Mouse (Mus musculus): Measurements from ENCODE around the gene Calu. TPM values are rescaled to one million over a fixed set of nuclear protein-coding genes. Genes with fewer than 3 reads are reported as not detected.
A peak's percentile ranks its signal among the peaks of the same experiment; 100 is the strongest.
"Not testable (repeated sequence)": the region's sequence is repeated elsewhere in the genome, so short reads cannot be mapped to it uniquely, and the experiment has no call there.

Gene Calu
- polyA plus RNA-seq, 1 experiment from 2014 or later: 323 TPM

DNA sequence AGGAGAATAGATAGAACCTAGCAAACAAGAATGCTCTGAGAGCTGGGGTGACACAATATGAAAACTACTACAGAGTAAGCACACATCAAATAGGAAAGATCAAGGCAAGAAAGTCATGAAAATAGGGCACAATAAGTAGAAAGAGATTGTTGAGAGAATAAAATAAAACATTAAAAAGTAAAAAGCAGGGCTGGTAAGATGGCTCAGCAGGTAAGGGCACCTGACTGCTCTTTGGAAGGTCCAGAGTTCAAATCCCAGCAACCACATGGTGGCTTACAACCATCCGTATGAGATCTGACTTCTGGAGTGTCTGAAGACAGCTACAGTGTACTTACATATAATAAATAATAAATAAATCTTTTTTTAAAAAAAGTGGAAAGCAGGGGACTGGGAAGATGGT is 42.6 kb downstream of the Calu start:
- H3K27ac ChIP-seq (replicated peaks; ENCODE audit: low read depth, low read length); ATAC-seq (replicated peaks; ENCODE audit: insufficient number of reproducible peaks, low FRiP score, low TSS enrichment, low read depth); H3K9me3 ChIP-seq (replicated peaks; ENCODE audit: control insufficient read depth, low read length); H3K4me2 ChIP-seq (ENCODE audit: low read depth, low read length); H3K9ac ChIP-seq (replicated peaks; ENCODE audit: low read length); H3K36me3 ChIP-seq (replicated peaks; ENCODE audit: control insufficient read depth, insufficient read depth, low read depth, low read length); H3K4me1 ChIP-seq (ENCODE audit: control insufficient read depth, insufficient read depth, low read length); H3K4me3 ChIP-seq (ENCODE audit: low read depth, low read length); DNase-seq (ENCODE audit: low spot score); H3K27me3 ChIP-seq (ENCODE audit: control insufficient read depth, insufficient read depth, low read length): not testable (repeated sequence)
- WGBS: 82% methylated on average over 1 of the region's 1 CpGs

- not testable (repeated sequence) for H3K9me3 ChIP-seq (replicated peaks; ENCODE audit: control insufficient read depth, low read length); H3K36me3 ChIP-seq (replicated peaks; ENCODE audit: control insufficient read depth, insufficient read depth, low read depth, low read length); DNase-seq (ENCODE audit: low spot score); H3K4me3 ChIP-seq (ENCODE audit: low read depth, low read length); H3K4me2 ChIP-seq (ENCODE audit: low read depth, low read length); H3K4me1 ChIP-seq (ENCODE audit: control insufficient read depth, insufficient read depth, low read length); H3K9ac ChIP-seq (replicated peaks; ENCODE audit: low read length); H3K27ac ChIP-seq (replicated peaks; ENCODE audit: low read depth, low read length); ATAC-seq (replicated peaks; ENCODE audit: insufficient number of reproducible peaks, low FRiP score, low TSS enrichment, low read depth)
- H3K27me3 ChIP-seq (ENCODE audit: control insufficient read depth, insufficient read depth, low read length): 0 out of 2 replicates have a peak, but pooled peaks cover 12% of the 10 kb centered on the region
- 76% methylated on average over 8 of the region's 8 CpGs for WGBS
Observed at GRCm38 (mm10) chr6:29391241-29391640, 43.4 kb downstream of the Calu start.

DNA sequence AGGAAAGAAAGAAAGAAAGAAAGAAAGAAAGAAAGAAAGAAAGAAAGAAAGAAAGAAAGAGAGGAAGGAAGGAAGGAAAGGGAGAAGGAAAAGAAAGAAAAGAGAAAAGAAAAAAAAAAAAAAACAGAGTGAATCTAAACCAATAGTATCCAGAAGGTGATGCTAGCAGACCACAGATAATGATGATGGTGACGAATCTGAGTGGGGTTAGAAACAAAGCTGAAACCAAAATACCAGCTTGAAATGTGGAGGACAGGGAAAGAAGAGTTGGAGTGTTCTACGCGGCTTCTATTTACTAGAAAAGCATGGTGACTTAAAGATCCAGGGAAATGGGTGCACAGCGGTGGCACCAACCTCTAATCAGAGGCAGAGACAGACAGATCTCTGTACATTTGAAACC is 43.9 kb downstream of the Calu start:
- H3K4me1 ChIP-seq (ENCODE audit: control insufficient read depth, insufficient read depth, low read length): no peaks in the 10 kb centered on the region; the same call in 1 of the 2 replicates
- no peak overlapping the region for H3K4me3 ChIP-seq (ENCODE audit: low read depth, low read length)
- no peak overlapping the region for H3K27ac ChIP-seq (replicated peaks; ENCODE audit: low read depth, low read length)
- WGBS: 66% methylated on average over 4 of the region's 4 CpGs
- DNase-seq (ENCODE audit: low spot score): no peak
- no peaks in the 10 kb centered on the region for H3K36me3 ChIP-seq (replicated peaks; ENCODE audit: control insufficient read depth, insufficient read depth, low read depth, low read length)
- no peak for ATAC-seq (replicated peaks; ENCODE audit: insufficient number of reproducible peaks, low FRiP score, low TSS enrichment, low read depth)
- no peak overlapping the region for H3K4me2 ChIP-seq (ENCODE audit: low read depth, low read length)
- H3K9ac ChIP-seq (replicated peaks; ENCODE audit: low read length): no peak overlapping the region
- no peaks in the 10 kb centered on the region for H3K9me3 ChIP-seq (replicated peaks; ENCODE audit: control insufficient read depth, low read length)
- H3K27me3 ChIP-seq (ENCODE audit: control insufficient read depth, insufficient read depth, low read length): 0 out of 2 replicates have a peak, but pooled peaks cover 12% of the 10 kb centered on the region

DNA sequence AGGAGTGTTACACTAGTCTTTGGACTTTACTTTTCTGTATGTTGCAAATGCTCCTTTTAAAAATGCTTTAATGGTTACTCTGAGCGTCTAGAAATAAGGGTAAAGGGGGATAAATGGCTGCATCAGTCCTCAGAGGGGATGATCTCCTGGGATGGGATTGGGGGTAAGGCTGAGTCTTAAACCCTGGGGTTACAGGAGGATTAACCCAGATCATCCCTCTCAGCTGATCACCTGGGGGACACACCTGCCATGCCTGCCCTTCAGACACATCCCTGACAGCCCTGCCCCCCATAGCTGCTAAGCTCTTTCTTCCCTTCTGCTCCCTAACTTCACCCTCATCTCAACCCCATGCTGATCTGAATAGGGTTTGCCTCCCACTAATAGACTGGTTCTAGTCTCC is 46.4 kb downstream of the Calu start:
- Histone ChIP-seq H3K9ac (replicated peaks; ENCODE audit: low read length) (no peak overlapping the region), H3K4me3 (ENCODE audit: low read depth, low read length) (no peak overlapping the region), H3K36me3 (replicated peaks; ENCODE audit: control insufficient read depth, insufficient read depth, low read depth, low read length) (no peaks in the 10 kb centered on the region), H3K4me1 (ENCODE audit: control insufficient read depth, insufficient read depth, low read length) (no peaks in the 10 kb centered on the region), H3K4me2 (ENCODE audit: low read depth, low read length) (no peak overlapping the region), H3K27ac (replicated peaks; ENCODE audit: low read depth, low read length) (no peak overlapping the region), H3K27me3 (ENCODE audit: control insufficient read depth, insufficient read depth, low read length) (peaks cover 12% of the 10 kb centered on the region; the same call in 1 of the 2 replicates), H3K9me3 (replicated peaks; ENCODE audit: control insufficient read depth, low read length) (no peaks in the 10 kb centered on the region)
- DNase-seq (ENCODE audit: low spot score) (no peak), ATAC-seq (replicated peaks; ENCODE audit: insufficient number of reproducible peaks, low FRiP score, low TSS enrichment, low read depth) (no peak)
- WGBS: 55% methylated on average over 1 of the region's 1 CpGs

GRCm38 (mm10) chr6:29395910-29396713 is 48.2 kb downstream of the Calu start, which contains the start of gene Ccdc136:
Gene Ccdc136, plus strand, starts transcription at chr6:29396309.
- Histone ChIP-seq H3K36me3 (replicated peaks; ENCODE audit: control insufficient read depth, insufficient read depth, low read depth, low read length) (no peaks in the 10 kb centered on the region), H3K4me1 (ENCODE audit: control insufficient read depth, insufficient read depth, low read length) (no peaks in the 10 kb centered on the region), H3K27ac (replicated peaks; ENCODE audit: low read depth, low read length) (no peak within 1 kb of the TSS), H3K4me3 (ENCODE audit: low read depth, low read length) (peak within 1 kb of the TSS; percentile 71), H3K27me3 (ENCODE audit: control insufficient read depth, insufficient read depth, low read length) (peaks cover 12% of the 10 kb centered on the region; the same call in 1 of the 2 replicates), H3K9ac (replicated peaks; ENCODE audit: low read length) (peak within 1 kb of the TSS; percentile 76), H3K4me2 (ENCODE audit: low read depth, low read length) (peak within 1 kb of the TSS; percentile 87), H3K9me3 (replicated peaks; ENCODE audit: control insufficient read depth, low read length) (no peaks in the 10 kb centered on the region)
- peak; percentile 93 for ATAC-seq (replicated peaks; ENCODE audit: insufficient number of reproducible peaks, low FRiP score, low TSS enrichment, low read depth)
- WGBS: under 1% methylated on average over 48 of the region's 49 CpGs
- DNase-seq (ENCODE audit: low spot score): peak; percentile 74

GRCm38 (mm10) chr6:29396714-29397540 is 49.1 kb downstream of the Calu start:
- DNase-seq (ENCODE audit: low spot score): no peak
- peaks cover 12% of the 10 kb centered on the region; the same call in 1 of the 2 replicates for H3K27me3 ChIP-seq (ENCODE audit: control insufficient read depth, insufficient read depth, low read length)
- H3K9ac ChIP-seq (replicated peaks; ENCODE audit: low read length): peak overlapping the region; percentile 76
- H3K4me1 ChIP-seq (ENCODE audit: control insufficient read depth, insufficient read depth, low read length): no peaks in the 10 kb centered on the region
- H3K9me3 ChIP-seq (replicated peaks; ENCODE audit: control insufficient read depth, low read length): no peaks in the 10 kb centered on the region
- peak overlapping the region; percentile 71 for H3K4me3 ChIP-seq (ENCODE audit: low read depth, low read length)
- H3K36me3 ChIP-seq (replicated peaks; ENCODE audit: control insufficient read depth, insufficient read depth, low read depth, low read length): no peaks in the 10 kb centered on the region
- whole genome bisulfite sequencing: 1% methylated on average over 21 of the region's 24 CpGs
- H3K4me2 ChIP-seq (ENCODE audit: low read depth, low read length): peak overlapping the region; percentile 87
- peak; percentile 82 for ATAC-seq (replicated peaks; ENCODE audit: insufficient number of reproducible peaks, low FRiP score, low TSS enrichment, low read depth)
- H3K27ac ChIP-seq (replicated peaks; ENCODE audit: low read depth, low read length): no peak overlapping the region

DNA sequence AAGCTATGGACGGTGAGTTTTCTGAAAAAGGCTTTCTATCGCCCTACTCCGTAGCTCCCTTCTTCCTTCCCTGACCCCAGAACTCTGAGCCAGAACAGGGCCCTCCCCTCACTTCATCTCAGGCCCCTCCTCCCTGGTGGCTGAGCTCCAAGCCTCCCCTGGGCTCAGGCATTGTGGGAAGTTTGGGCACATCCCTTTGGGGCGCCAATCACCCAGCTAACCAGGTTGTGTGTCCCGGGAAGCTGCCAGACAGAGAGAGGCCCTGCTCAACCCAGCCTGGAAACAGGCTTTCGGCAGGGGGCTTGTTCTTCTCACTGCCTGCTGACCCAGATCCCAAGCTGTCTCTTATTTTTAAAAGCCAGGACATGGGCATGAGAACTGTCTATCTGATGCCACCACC is 49.7 kb downstream of the Calu start:
- no peaks in the 10 kb centered on the region for H3K4me1 ChIP-seq (ENCODE audit: control insufficient read depth, insufficient read depth, low read length)
- no peaks in the 10 kb centered on the region for H3K9me3 ChIP-seq (replicated peaks; ENCODE audit: control insufficient read depth, low read length)
- DNase-seq (ENCODE audit: low spot score) (peak; percentile 15), ATAC-seq (replicated peaks; ENCODE audit: insufficient number of reproducible peaks, low FRiP score, low TSS enrichment, low read depth) (0 out of 2 replicates have a peak, but pooled peaks have one; percentile 37)
- peak overlapping the region; percentile 71 for H3K4me3 ChIP-seq (ENCODE audit: low read depth, low read length)
- H3K4me2 ChIP-seq (ENCODE audit: low read depth, low read length): peak overlapping the region; percentile 87
- H3K36me3 ChIP-seq (replicated peaks; ENCODE audit: control insufficient read depth, insufficient read depth, low read depth, low read length): no peaks in the 10 kb centered on the region
- H3K9ac ChIP-seq (replicated peaks; ENCODE audit: low read length): peak overlapping the region; percentile 76
- H3K27ac ChIP-seq (replicated peaks; ENCODE audit: low read depth, low read length): no peak overlapping the region
- 7% methylated on average over 6 of the region's 6 CpGs for WGBS
- H3K27me3 ChIP-seq (ENCODE audit: control insufficient read depth, insufficient read depth, low read length): peaks cover 12% of the 10 kb centered on the region; the same call in 1 of the 2 replicates
